Comparison of ENCODE assay signal across 13 mouse cellular contexts in the genomic region with DNA sequence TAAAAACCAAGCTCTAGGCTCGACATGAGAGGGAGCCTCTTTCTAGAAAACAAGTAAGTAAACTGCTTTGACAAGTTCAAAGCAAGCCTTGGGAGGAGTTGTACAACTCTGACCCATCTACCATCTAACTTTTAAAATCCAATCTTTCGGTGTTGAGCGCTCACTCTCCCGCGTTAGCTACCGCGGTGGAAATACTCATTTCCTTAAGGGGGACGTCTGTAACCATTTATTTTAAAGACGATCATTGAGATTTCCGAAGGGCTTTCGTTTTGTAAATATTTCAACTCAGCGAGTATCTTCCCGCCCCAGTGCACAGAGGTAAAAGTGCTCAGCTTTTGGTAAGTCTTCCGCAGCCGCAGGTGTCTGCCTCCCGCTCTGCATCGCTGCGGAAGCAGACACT. TPM values are rescaled to one million over a fixed set of nuclear protein-coding genes. Genes with fewer than 3 reads are reported as not detected.
DNase-seq lines count a peak whose midpoint lies in the region; ATAC-seq and TF ChIP-seq lines count a peak whose summit lies in the region.
"Had no signal": no experiment of that assay in that cellular context is flagged by ENCODE, and none has a peak within 500 bp of the region (broad histone marks: within the 10 kb centered on the region; RNA-seq: fewer than 3 reads in every experiment).

No protein-coding gene starts in this region.

- peak overlapping the region; percentile 23 to 47; a peak in 3 of 4 replicates for H3K4me3 ChIP-seq in heart, embryonic 14.5 days (ENCODE audit: control insufficient read depth in 1 of 2, insufficient read depth in 1 of 2, low read depth in 1 of 2, low read length in 2 of 2)
- H3K4me3 ChIP-seq in heart, adult 2 months: no peak overlapping the region
- peak overlapping the region; percentile 66 for H3K4me3 ChIP-seq in hindbrain, embryonic 10.5 days
- peak overlapping the region; percentile 56 for H3K4me3 ChIP-seq in midbrain, embryonic 15.5 days

- TF ChIP-seq EP300 in heart, adult 2 months (IDR thresholded peaks at IDR 0.05; ENCODE audit: insufficient read depth, low read depth, low read length): no peak

- TF ChIP-seq POLR2A in heart, adult 2 months (IDR thresholded peaks at IDR 0.05; ENCODE audit: insufficient read depth, low read depth, low read length): no peak
- no peak for TF ChIP-seq POLR2A in brain, embryonic 14.5 days (IDR thresholded peaks at IDR 0.05; ENCODE audit: borderline replicate concordance, extremely low read depth, insufficient read depth, insufficient read length, poor library complexity, severe bottlenecking)

- H3K27ac ChIP-seq in heart, embryonic 14.5 days (replicated peaks in 1 of 2; ENCODE audit: control insufficient read depth in 1 of 2, insufficient read depth in 1 of 2, low read depth in 2 of 2, low read length in 2 of 2): no peak overlapping the region
- H3K27ac ChIP-seq in heart, adult 2 months: no peak overlapping the region
- H3K27ac ChIP-seq in hindbrain, embryonic 10.5 days: peak overlapping the region; percentile 90
- H3K27ac ChIP-seq in midbrain, embryonic 15.5 days: no peak overlapping the region
- H3K27ac ChIP-seq: limb, embryonic 15.5 days had no signal

- no peak overlapping the region for H3K9ac ChIP-seq in heart, embryonic 14.5 days (ENCODE audit: low read length)
- no peak overlapping the region for H3K9ac ChIP-seq in heart, adult 2 months (ENCODE audit: low read depth, low read length)
- H3K9ac ChIP-seq in midbrain, embryonic 15.5 days: no peak overlapping the region
- H3K9ac ChIP-seq: limb, embryonic 15.5 days had no signal

- H3K4me1 ChIP-seq in heart, embryonic 14.5 days (ENCODE audit: control insufficient read depth in 2 of 2, insufficient read depth in 2 of 2, low read length in 2 of 2): no peaks in the 10 kb centered on the region; a peak in 1 of 4 replicates
- no peaks in the 10 kb centered on the region for H3K4me1 ChIP-seq in heart, adult 2 months (ENCODE audit: control insufficient read depth, insufficient read depth, low read length)
- peaks cover 17% of the 10 kb centered on the region; the same call in 1 of the 2 replicates for H3K4me1 ChIP-seq in hindbrain, embryonic 10.5 days (replicated peaks)
- peaks cover 19% of the 10 kb centered on the region; the same call in 1 of the 2 replicates for H3K4me1 ChIP-seq in midbrain, embryonic 15.5 days

- peaks cover 40% of the 10 kb centered on the region for H3K27me3 ChIP-seq in heart, embryonic 14.5 days (ENCODE audit: control insufficient read depth, insufficient read depth, low read length)
- H3K27me3 ChIP-seq in heart, adult 2 months (ENCODE audit: control insufficient read depth, insufficient read depth, low read length): peaks cover 24% of the 10 kb centered on the region
- H3K27me3 ChIP-seq in hindbrain, embryonic 10.5 days (ENCODE audit: insufficient read depth, poor library complexity, severe bottlenecking): peaks cover 33% of the 10 kb centered on the region
- 0 out of 2 replicates have a peak, but pooled peaks cover 4% of the 10 kb centered on the region for H3K27me3 ChIP-seq in midbrain, embryonic 15.5 days (replicated peaks)

- 14% methylated on average over 18 of the region's 18 CpGs for WGBS in heart, embryonic 14.5 days
- WGBS in heart, adult 2 months: 27% methylated on average over 18 of the region's 18 CpGs
- WGBS in hindbrain, embryonic 10.5 days: 20% methylated on average over 18 of the region's 18 CpGs
- WGBS in midbrain, embryonic 15.5 days: 19% methylated on average over 18 of the region's 18 CpGs

- 0 out of 2 replicates have a peak, but pooled peaks cover 3% of the 10 kb centered on the region for H3K9me3 ChIP-seq in heart, embryonic 14.5 days (ENCODE audit: control insufficient read depth, low read length)
- peaks cover 5% of the 10 kb centered on the region; the same call in 1 of the 2 replicates for H3K9me3 ChIP-seq in hindbrain, embryonic 10.5 days
- no peaks in the 10 kb centered on the region for H3K9me3 ChIP-seq in midbrain, embryonic 15.5 days
- H3K9me3 ChIP-seq: limb, embryonic 15.5 days had no signal

- intact Hi-C loops in heart, adult 2 months (cut with DNase I): no loop called here

- no peak for TF ChIP-seq CTCF in heart, adult 2 months (IDR thresholded peaks at IDR 0.05)
- TF ChIP-seq CTCF in brain, embryonic 14.5 days (IDR thresholded peaks at IDR 0.05; ENCODE audit: borderline replicate concordance, extremely low read depth, insufficient read depth, insufficient read length): no peak

- no peak for DNase-seq in heart, adult 2 months
- DNase-seq in brain, embryonic 14.5 days (ENCODE audit: low read depth): peak; percentile 14
- DNase-seq in hindbrain, embryonic 10.5 days (ENCODE audit: low spot score): no peak
- DNase-seq in urinary bladder, postnatal 25 days (ENCODE audit: low spot score): no peak
- DNase-seq in frontal cortex, postnatal 10 days (ENCODE audit: low spot score in 2 of 2): no peak
- no peak for DNase-seq in cerebellum, adult 11 months
- DNase-seq: cerebellum, postnatal 10 days; kidney, postnatal 10 days had no signal

- no peaks in the 10 kb centered on the region for H3K36me3 ChIP-seq in heart, embryonic 14.5 days (ENCODE audit: control insufficient read depth, insufficient read depth, low read length)
- H3K36me3 ChIP-seq in heart, adult 2 months (ENCODE audit: control insufficient read depth, insufficient read depth, low read length): no peaks in the 10 kb centered on the region
- peaks cover 5% of the 10 kb centered on the region; the same call in 1 of the 2 replicates for H3K36me3 ChIP-seq in hindbrain, embryonic 10.5 days
- no peaks in the 10 kb centered on the region for H3K36me3 ChIP-seq in midbrain, embryonic 15.5 days (replicated peaks)
- H3K36me3 ChIP-seq: limb, embryonic 15.5 days had no signal

- H3K4me2 ChIP-seq in heart, embryonic 14.5 days (ENCODE audit: low read length): peak overlapping the region; percentile 73
- H3K4me2 ChIP-seq in midbrain, embryonic 15.5 days: peak overlapping the region; percentile 72

- H3K79me2 ChIP-seq in heart, adult 2 months (replicated peaks; ENCODE audit: control insufficient read depth, insufficient read depth, low read length): no peaks in the 10 kb centered on the region

- ATAC-seq in heart, embryonic 14.5 days (ENCODE audit: insufficient number of reproducible peaks, insufficient read depth, low FRiP score, low read depth): no peak
- no peak for ATAC-seq in midbrain, embryonic 15.5 days (replicated peaks)
- ATAC-seq: activated CD4-positive, CD25-positive, alpha-beta regulatory T cell, adult 4 months had no signal

RNA-seq across cellular contexts. Expression of gene Sox3, which starts 2.6 kb away (rescaled TPM):
- polyA plus RNA-seq in heart, embryonic 14.5 days (2014; fragmentation: Nextera tagmentation; extraction: Ambion mirVana): 1.1 and 1.2 TPM in 2 replicates
- not detected for total RNA-seq in heart, adult 2 months (2021)
- polyA plus RNA-seq in heart, adult 2 months (2012; rRNA removed): not detected in 2 replicates
- polyA plus RNA-seq in brain, embryonic 14.5 days (2012; rRNA removed): 24.6 and 40.2 TPM in 2 replicates
- polyA plus RNA-seq in hindbrain, embryonic 10.5 days (2016; fragmentation: Nextera tagmentation; extraction: Ambion mirVana): 4.1 and 4.3 TPM in 2 replicates
- 1.9 TPM in 2 replicates for polyA plus RNA-seq in midbrain, embryonic 15.5 days (2015; fragmentation: Nextera tagmentation; extraction: Ambion mirVana)
- polyA plus RNA-seq: activated CD4-positive, CD25-positive, alpha-beta regulatory T cell, adult 4 months; limb, embryonic 15.5 days; small intestine, adult 2 months had no signal
